Mouse (Mus musculus) lung, postnatal 0 days (tissue): ENCODE results near the gene Ehd2.

ENCODE experiments used
- CTCF ChIP-seq: IDR thresholded peaks from 2 replicates; pipeline ENCODE4 v1.5.1; 2016; ENCODE audit warnings: antibody characterized with exemption, mild to moderate bottlenecking
- EP300 ChIP-seq: IDR thresholded peaks from 2 replicates; pipeline ENCODE4 v1.6.1; 2016; ENCODE audit warnings: antibody characterized with exemption, mild to moderate bottlenecking, control low read depth

- no peak for TF ChIP-seq CTCF
- TF ChIP-seq EP300 = no peak
Observed at GRCm38 (mm10) chr7:15993152-15993551, 25.8 kb upstream of the Ehd2 start.
